Mouse (Mus musculus): ENCODE results near the gene Slc2a5. TPM values are rescaled to one million over a fixed set of nuclear protein-coding genes. Genes with fewer than 3 reads are reported as not detected.

Gene Slc2a5
- total RNA-seq, 2 experiments from 2014 or later = 5.9 to 30.2 TPM

Other genes starting within 250 kb of the Slc2a5 start
- gene Spsb1, start 164.2 kb upstream of the Slc2a5 start, total RNA-seq (2021) = 10 to 100 TPM; 19.5 to 22.1 TPM
- gene H6pd, start 110.3 kb upstream of the Slc2a5 start, total RNA-seq (2021) = 100 to 1,000 TPM; 122 to 137 TPM
- gene Gpr157, start 31.9 kb upstream of the Slc2a5 start, total RNA-seq (2021) = 1 to 10 TPM; 1.1 to 1.6 TPM
- gene Slc2a7, start 29.7 kb downstream of the Slc2a5 start, total RNA-seq (2021) = not detected
- 1 to 10 TPM; 1.4 to 2.5 TPM for gene Car6, start 82.0 kb downstream of the Slc2a5 start, total RNA-seq (2021)
- 100 to 1,000 TPM; 471 to 935 TPM for gene Eno1, start 117.4 kb downstream of the Slc2a5 start, total RNA-seq (2021)
- 100 to 1,000 TPM in 1 of 2 experiments, 10 to 100 TPM in 1; 87.8 to 100 TPM for gene Rere, start 162.4 kb downstream of the Slc2a5 start, total RNA-seq (2021)